Mouse (Mus musculus) forebrain, embryonic 11.5 days (tissue): ENCODE measurements around the gene Unc93b1. TPM values are rescaled to one million over a fixed set of nuclear protein-coding genes. Genes with fewer than 3 reads are reported as not detected.

Experiments
- ATAC-seq: fragments of 200-750 bp; cut with Nextera tagmentation; replicated peaks from 2 replicates; pipeline ENCODE4 v1.8.0; 2017; ENCODE audit warnings: moderate TSS enrichment; ENCODE audit not compliant: low FRiP score
- DNase-seq: peaks from one replicate; pipeline ENCODE4 v3.0.0-alpha.2; 2017; ENCODE audit warnings: low spot score
- H3K27ac ChIP-seq: fragments of 300-500 bp; sonication (generic); 2 replicates; pipeline ENCODE4 v1.5.1; 2014; ENCODE audit warnings: low read depth, low read length
- H3K27me3 ChIP-seq: fragments of 300-500 bp; sonication (generic); 2 replicates; pipeline ENCODE4 v1.6.1; 2014; ENCODE audit warnings: mild to moderate bottlenecking, low read length, mixed read lengths; ENCODE audit not compliant: control insufficient read depth, insufficient read depth
- H3K36me3 ChIP-seq: fragments of 300-500 bp; sonication (generic); 2 replicates; pipeline ENCODE4 v1.6.1; 2014; ENCODE audit warnings: mild to moderate bottlenecking, low read length, moderate library complexity, mixed read lengths; ENCODE audit not compliant: control insufficient read depth, insufficient read depth
- H3K4me1 ChIP-seq: fragments of 300-500 bp; sonication (generic); replicated peaks from 2 replicates; pipeline ENCODE4 v1.6.1; 2014; ENCODE audit warnings: low read length, mixed read lengths; ENCODE audit not compliant: control insufficient read depth, insufficient read depth
- H3K4me2 ChIP-seq: fragments of 300-500 bp; sonication (generic); 2 replicates; pipeline ENCODE4 v1.6.1; 2014; ENCODE audit warnings: low read depth, mild to moderate bottlenecking, low read length, moderate library complexity, mixed read lengths; ENCODE audit not compliant: severe bottlenecking
- H3K4me3 ChIP-seq: fragments of 300-500 bp; sonication (generic); 2 replicates; pipeline ENCODE4 v1.5.1; 2014; ENCODE audit warnings: low read depth, low read length
- H3K9ac ChIP-seq: fragments of 300-500 bp; sonication (generic); 2 replicates; pipeline ENCODE4 v1.6.1; 2014; ENCODE audit warnings: low read length
- H3K9me3 ChIP-seq: fragments of 300-500 bp; sonication (generic); 2 replicates; pipeline ENCODE4 v1.6.1; 2016; ENCODE audit warnings: low read length, mixed read lengths; ENCODE audit not compliant: control insufficient read depth
- WGBS: fragments of 180-500 bp; shearing (Covaris S2); extraction: QIAGEN DNeasy Blood & Tissue Kit; methylation state at CpG from one replicate; pipeline ENCODE4 v1.1.7; 2014; 5-methylcytosine and 5-hydroxymethylcytosine counted together
- polyA plus RNA-seq: library from polyadenylated mRNA; unstranded; fragments of >200 nt; fragmentation: Nextera tagmentation; extraction: Ambion mirVana; gene quantifications from 2 replicates; pipeline ENCODE4 v1.2.1, GENCODE M21; 2014

Unc93b1 gene
- polyA plus RNA-seq, 1 experiment from 2014 or later, result 5.7 TPM

DNA sequence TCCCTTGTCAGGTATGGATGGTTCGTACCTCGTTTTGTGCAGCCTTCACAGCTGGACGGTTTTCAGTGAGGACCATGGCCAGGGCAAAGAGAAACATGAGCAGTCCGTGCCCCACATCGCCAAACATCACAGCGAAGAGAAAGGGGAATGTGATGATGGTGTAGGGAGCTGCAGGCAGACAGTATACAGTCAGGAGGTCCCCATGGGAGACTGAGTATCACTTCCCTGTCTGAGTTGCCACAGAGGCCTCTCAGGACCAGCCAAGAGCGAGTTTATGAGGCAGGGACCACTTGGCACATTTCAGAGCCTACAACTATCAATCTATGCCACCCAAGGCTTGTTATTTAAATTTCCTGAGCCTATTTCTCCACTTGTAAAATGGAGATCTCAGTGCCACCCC is 36.0 kb upstream of the Unc93b1 start:
- H3K4me1 ChIP-seq, result peaks cover 4% of the 10 kb centered on the region; the same call in 1 of the 2 replicates
- no peak overlapping the region for H3K9ac ChIP-seq
- no peaks in the 10 kb centered on the region for H3K27me3 ChIP-seq
- no peak overlapping the region for H3K27ac ChIP-seq
- H3K36me3 ChIP-seq, result peaks cover 9% of the 10 kb centered on the region; the same call in 1 of the 2 replicates
- 88% methylated on average over 7 of the region's 7 CpGs for WGBS
- no peak overlapping the region for H3K4me3 ChIP-seq
- ATAC-seq (no peak), DNase-seq (no peak)
- no peak overlapping the region for H3K4me2 ChIP-seq
- no peaks in the 10 kb centered on the region for H3K9me3 ChIP-seq

DNA sequence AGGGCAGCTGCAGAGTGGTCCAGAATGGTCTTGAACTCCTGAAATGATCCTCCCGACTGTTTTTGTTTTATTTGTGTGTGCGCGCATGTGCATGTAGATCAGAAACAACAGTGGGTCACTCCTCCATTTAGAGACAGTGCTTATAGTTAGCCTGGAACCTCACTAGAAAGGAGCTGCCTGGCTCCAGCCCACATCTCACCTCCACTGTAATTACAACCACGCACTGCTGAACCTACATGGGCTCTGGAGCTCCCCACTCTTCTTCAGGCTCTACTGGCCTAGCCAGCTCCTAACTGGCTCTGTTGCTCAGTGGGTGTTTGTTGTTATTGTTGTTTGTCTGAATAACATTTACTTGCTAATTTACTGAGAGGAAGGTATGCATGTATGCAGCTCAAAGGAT is 35.4 kb upstream of the Unc93b1 start:
- H3K4me3 ChIP-seq, result no peak overlapping the region
- H3K36me3 ChIP-seq, result peaks cover 5% of the 10 kb centered on the region; the same call in 1 of the 2 replicates
- no peaks in the 10 kb centered on the region for H3K27me3 ChIP-seq
- ATAC-seq (no peak), DNase-seq (no peak)
- H3K9ac ChIP-seq, result no peak overlapping the region
- peaks cover 4% of the 10 kb centered on the region; the same call in 1 of the 2 replicates for H3K4me1 ChIP-seq
- H3K27ac ChIP-seq, result no peak overlapping the region
- 96% methylated on average over 4 of the region's 4 CpGs for WGBS
- H3K4me2 ChIP-seq, result no peak overlapping the region
- no peaks in the 10 kb centered on the region for H3K9me3 ChIP-seq

GRCm38 (mm10) chr19:3902966-3903365 is 32.0 kb upstream of the Unc93b1 start:
- H3K9me3 ChIP-seq, result no peaks in the 10 kb centered on the region
- ATAC-seq (no peak), DNase-seq (no peak)
- no peak overlapping the region for H3K27ac ChIP-seq
- no peak overlapping the region for H3K4me2 ChIP-seq
- H3K4me3 ChIP-seq, result no peak overlapping the region
- H3K27me3 ChIP-seq, result no peaks in the 10 kb centered on the region; the same call in 1 of the 2 replicates
- peaks cover 7% of the 10 kb centered on the region; the same call in 1 of the 2 replicates for H3K4me1 ChIP-seq
- 83% methylated on average over 12 of the region's 12 CpGs for WGBS
- no peaks in the 10 kb centered on the region for H3K36me3 ChIP-seq
- no peak overlapping the region for H3K9ac ChIP-seq

DNA sequence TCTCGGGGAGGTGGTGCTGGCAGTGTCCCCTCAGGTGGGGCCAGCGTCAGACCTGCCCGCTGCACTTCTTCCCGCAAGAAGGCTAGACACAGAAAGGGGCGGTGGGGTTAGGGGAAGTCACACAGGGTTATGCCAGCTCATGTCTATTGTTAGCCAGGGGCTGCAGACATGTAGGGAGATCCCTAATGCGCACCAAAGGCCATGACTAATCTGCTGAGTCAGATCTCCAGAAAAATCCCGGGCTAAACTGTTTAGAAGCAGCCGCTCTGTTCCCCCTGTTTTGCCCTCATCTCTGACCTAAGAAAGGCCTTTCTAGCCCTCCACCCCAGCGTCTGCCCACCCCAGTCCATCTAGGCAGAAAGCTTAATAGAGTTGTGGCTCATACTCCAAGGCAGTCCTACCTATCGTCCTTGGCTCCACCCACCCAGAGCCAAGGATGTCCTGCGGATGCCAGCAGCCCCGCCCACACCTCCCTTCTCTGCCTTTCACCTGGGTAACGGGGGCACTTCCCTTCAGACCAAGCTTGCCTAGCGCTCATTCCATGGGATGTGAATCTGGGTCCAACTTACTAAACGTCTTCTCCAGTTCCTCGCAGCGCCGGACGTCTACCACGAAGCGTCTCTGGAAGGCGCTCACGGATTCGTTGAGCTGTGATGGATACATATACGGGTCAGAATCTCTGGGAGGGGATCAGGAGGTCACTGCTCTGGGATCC is 31.2 kb upstream of the Unc93b1 start:
- Histone ChIP-seq H3K4me1 (peaks cover 7% of the 10 kb centered on the region; the same call in 1 of the 2 replicates), H3K36me3 (peaks cover 3% of the 10 kb centered on the region; the same call in 1 of the 2 replicates), H3K9me3 (no peaks in the 10 kb centered on the region), H3K4me2 (no peak overlapping the region), H3K27ac (no peak overlapping the region), H3K9ac (no peak overlapping the region), H3K4me3 (no peak overlapping the region), H3K27me3 (no peaks in the 10 kb centered on the region; the same call in 1 of the 2 replicates)
- ATAC-seq (no peak), DNase-seq (no peak)
- 57% methylated on average over 25 of the region's 25 CpGs for WGBS

- Histone ChIP-seq H3K27me3 (no peaks in the 10 kb centered on the region; the same call in 1 of the 2 replicates), H3K36me3 (peaks cover 3% of the 10 kb centered on the region; the same call in 1 of the 2 replicates)
- no peak for DNase-seq
Measured at GRCm38 (mm10) chr19:3904363-3904675, 30.7 kb upstream of the Unc93b1 start.

DNA sequence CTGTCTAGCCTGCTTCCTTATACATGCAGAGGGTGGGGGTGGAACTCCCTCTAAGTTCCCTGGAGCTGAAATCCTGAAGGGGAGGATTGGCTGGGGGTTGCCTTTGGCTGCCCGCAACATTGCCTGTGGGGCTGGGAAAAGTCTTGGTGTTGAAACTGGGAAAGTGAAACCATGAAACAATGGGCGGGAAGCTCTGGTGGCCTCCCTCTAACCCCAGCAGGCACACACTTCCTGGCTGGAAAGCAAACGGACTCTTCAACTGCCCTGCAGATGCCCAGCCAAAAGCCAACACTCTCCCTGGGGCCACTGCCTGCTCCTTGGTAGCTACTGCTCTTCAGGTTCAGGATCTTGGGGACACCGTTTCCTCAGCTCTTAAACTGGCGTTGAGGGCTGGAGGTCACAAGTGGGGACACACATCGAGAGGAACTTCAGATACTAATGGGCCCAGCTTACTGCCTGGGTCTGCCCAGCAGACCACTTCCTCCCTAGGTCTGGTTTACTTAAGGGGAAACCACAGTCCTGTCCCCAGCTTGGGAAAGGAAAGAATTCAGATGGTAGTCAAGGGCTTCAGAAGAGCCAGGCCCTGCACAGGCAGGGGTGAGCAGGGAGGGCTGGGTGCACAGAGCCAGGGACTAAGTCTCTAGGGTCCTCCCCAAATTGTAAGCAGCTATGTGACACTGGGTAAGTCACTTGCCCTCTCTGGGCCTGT is 29.6 kb upstream of the Unc93b1 start:
- WGBS, result 50% methylated on average over 6 of the region's 6 CpGs
- Histone ChIP-seq H3K27me3 (no peaks in the 10 kb centered on the region; the same call in 1 of the 2 replicates), H3K9ac (no peak overlapping the region), H3K4me1 (peaks cover 7% of the 10 kb centered on the region; the same call in 1 of the 2 replicates), H3K36me3 (peaks cover 3% of the 10 kb centered on the region; the same call in 1 of the 2 replicates), H3K4me3 (no peak overlapping the region), H3K27ac (no peak overlapping the region), H3K4me2 (no peak overlapping the region), H3K9me3 (no peaks in the 10 kb centered on the region)
- DNase-seq, result no peak
- ATAC-seq, result no peak

More at GRCm38 (mm10) chr19:3904363-3904675, 30.7 kb upstream of the Unc93b1 start:
- H3K4me3 ChIP-seq, result no peak overlapping the region
- no peaks in the 10 kb centered on the region for H3K9me3 ChIP-seq
- WGBS, result 69% methylated on average over 10 of the region's 10 CpGs
- H3K27ac ChIP-seq, result no peak overlapping the region
- peaks cover 7% of the 10 kb centered on the region; the same call in 1 of the 2 replicates for H3K4me1 ChIP-seq
- no peak overlapping the region for H3K9ac ChIP-seq
- no peak for ATAC-seq
- H3K4me2 ChIP-seq, result no peak overlapping the region

DNA sequence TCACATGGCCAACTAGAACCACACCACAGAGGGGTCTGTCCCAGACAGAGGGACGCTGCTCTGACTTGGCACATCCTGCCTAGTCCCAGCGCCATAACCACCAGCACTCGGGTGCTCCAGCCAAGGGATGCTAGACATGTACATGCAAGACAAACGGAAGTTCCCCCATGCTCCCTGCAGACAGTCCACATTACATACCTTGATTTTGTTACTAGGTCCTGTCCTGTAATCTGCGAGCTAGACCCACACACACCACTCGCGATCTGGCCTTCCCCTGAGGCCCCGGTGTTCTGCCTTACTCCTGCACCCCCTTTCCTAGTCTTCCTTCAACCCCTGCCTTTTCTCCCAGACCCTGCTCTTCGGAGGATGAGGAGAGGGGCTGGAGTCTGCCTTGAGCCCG is 28.7 kb upstream of the Unc93b1 start:
- peak overlapping the region; percentile 46 for H3K9ac ChIP-seq
- peak overlapping the region; percentile 31 for H3K4me3 ChIP-seq
- ATAC-seq (no peak), DNase-seq (no peak)
- WGBS, result 45% methylated on average over 10 of the region's 10 CpGs
- H3K27ac ChIP-seq, result no peak overlapping the region
- H3K27me3 ChIP-seq, result no peaks in the 10 kb centered on the region; the same call in 1 of the 2 replicates
- H3K36me3 ChIP-seq, result peaks cover 3% of the 10 kb centered on the region; the same call in 1 of the 2 replicates
- H3K9me3 ChIP-seq, result no peaks in the 10 kb centered on the region
- peaks cover 7% of the 10 kb centered on the region; the same call in 1 of the 2 replicates for H3K4me1 ChIP-seq
- H3K4me2 ChIP-seq, result peak overlapping the region; percentile 60

GRCm38 (mm10) chr19:3906795-3907786 is 27.9 kb upstream of the Unc93b1 start, which contains the start of gene Tcirg1:
Gene Tcirg1 (minus strand): TSS chr19:3907133.
- H3K4me2 ChIP-seq, result peak within 1 kb of the TSS; percentile 60
- H3K27ac ChIP-seq, result no peak within 1 kb of the TSS

More at GRCm38 (mm10) chr19:3906795-3907786, 27.9 kb upstream of the Unc93b1 start, which contains the start of gene Tcirg1:
- peak within 1 kb of the TSS; percentile 31 for H3K4me3 ChIP-seq
- H3K27me3 ChIP-seq, result no peaks in the 10 kb centered on the region; the same call in 1 of the 2 replicates
- ATAC-seq (peak; percentile 58; the same call in 1 of the 2 replicates), DNase-seq (peak; percentile 77)
- H3K4me1 ChIP-seq, result peaks cover 7% of the 10 kb centered on the region; the same call in 1 of the 2 replicates
- WGBS, result 6% methylated on average over 36 of the region's 36 CpGs
- no peaks in the 10 kb centered on the region for H3K9me3 ChIP-seq
- peak within 1 kb of the TSS; percentile 46 for H3K9ac ChIP-seq
- peaks cover 3% of the 10 kb centered on the region; the same call in 1 of the 2 replicates for H3K36me3 ChIP-seq
